Mouse (Mus musculus) hindbrain, postnatal 0 days (tissue): Measurements from ENCODE around the gene Klf1. TPM values are rescaled to one million over a fixed set of nuclear protein-coding genes. Genes with fewer than 3 reads are reported as not detected.

Source experiments
- ATAC-seq: fragments of 200-750 bp; cut with Nextera tagmentation; 2 replicates; pipeline ENCODE4 v1.8.0; 2017; ENCODE audit warnings: mild to moderate bottlenecking, moderate TSS enrichment, moderate library complexity
- DNase-seq: peaks from one replicate; pipeline ENCODE4 v3.0.0-alpha.2; 2015; ENCODE audit warnings: low spot score
- H3K27ac ChIP-seq: fragments of 300-500 bp; sonication (generic); 2 replicates; pipeline ENCODE4 v1.5.1; 2014; ENCODE audit warnings: mild to moderate bottlenecking
- H3K27me3 ChIP-seq: fragments of 300-500 bp; sonication (generic); 2 replicates; pipeline ENCODE4 v1.6.1; 2014; ENCODE audit warnings: low read length, mixed read lengths; ENCODE audit not compliant: insufficient read depth
- H3K36me3 ChIP-seq: fragments of 300-500 bp; sonication (generic); 2 replicates; pipeline ENCODE4 v1.6.1; 2014; ENCODE audit warnings: low read length, mixed read lengths; ENCODE audit not compliant: insufficient read depth
- H3K4me1 ChIP-seq: fragments of 300-500 bp; sonication (generic); 2 replicates; pipeline ENCODE4 v1.6.1; 2014; ENCODE audit warnings: antibody characterized with exemption, low read length, mixed read lengths; ENCODE audit not compliant: insufficient read depth
- H3K4me2 ChIP-seq: fragments of 300-500 bp; sonication (generic); 2 replicates; pipeline ENCODE4 v1.6.1; 2014; ENCODE audit warnings: low read depth, mild to moderate bottlenecking, low read length, moderate library complexity, mixed read lengths
- H3K4me3 ChIP-seq: fragments of 300-500 bp; sonication (generic); 2 replicates; pipeline ENCODE4 v1.5.1; 2014; ENCODE audit warnings: low read length
- H3K9ac ChIP-seq: fragments of 300-500 bp; sonication (generic); replicated peaks from 2 replicates; pipeline ENCODE4 v1.6.1; 2014; ENCODE audit warnings: mild to moderate bottlenecking, low read length, moderate library complexity, mixed read lengths
- H3K9me3 ChIP-seq: fragments of 300-500 bp; sonication (generic); 2 replicates; pipeline ENCODE4 v1.6.1; 2016; ENCODE audit warnings: low read length, mixed read lengths
- CTCF ChIP-seq: IDR thresholded peaks from 2 replicates; pipeline ENCODE4 v1.5.1; 2016; ENCODE audit warnings: antibody characterized with exemption, control low read depth, low read depth
- WGBS: fragments of 180-500 bp; shearing (Covaris S2); extraction: QIAGEN DNeasy Blood & Tissue Kit; methylation state at CpG from one replicate; pipeline ENCODE4 v1.1.7; 2014; 5-methylcytosine and 5-hydroxymethylcytosine counted together
- polyA plus RNA-seq: library from polyadenylated mRNA; unstranded; fragments of >200 nt; fragmentation: Nextera tagmentation; extraction: Ambion mirVana; gene quantifications from 2 replicates; pipeline ENCODE4 v1.2.1, GENCODE M21; 2015
- total RNA-seq: library from RNA; depleted of rRNA; stranded (reverse); fragments of >200 nt; gene quantifications from 2 replicates; pipeline ENCODE4 v1.2.3, GENCODE M21; 2014

The Klf1 gene
- total and polyA plus RNA-seq, 2 experiments from 2014 or later, result 0.34 to 1.2 TPM

- no peak for TF ChIP-seq CTCF
- Histone ChIP-seq H3K9ac (no peak overlapping the region), H3K4me3 (no peak overlapping the region), H3K4me1 (peaks cover 19% of the 10 kb centered on the region), H3K4me2 (no peak overlapping the region), H3K27ac (no peak overlapping the region), H3K9me3 (no peaks in the 10 kb centered on the region), H3K36me3 (peaks cover 23% of the 10 kb centered on the region; the same call in 1 of the 2 replicates), H3K27me3 (no peaks in the 10 kb centered on the region)
- ATAC-seq (no peak), DNase-seq (no peak)
- WGBS, result 91% methylated on average over 13 of the region's 13 CpGs
Measured at GRCm38 (mm10) chr8:84930582-84930981, 28.9 kb downstream of the Klf1 start.

GRCm38 (mm10) chr8:84933767-84934559 is 32.2 kb downstream of the Klf1 start:
- no peak for DNase-seq
- peaks cover 22% of the 10 kb centered on the region for H3K4me1 ChIP-seq
- H3K9ac ChIP-seq, result no peak overlapping the region
- H3K4me3 ChIP-seq, result peak overlapping the region; percentile 84
- H3K4me2 ChIP-seq, result peak overlapping the region; percentile 71
- no peak overlapping the region for H3K27ac ChIP-seq
- 83% methylated on average over 16 of the region's 16 CpGs for WGBS
- H3K9me3 ChIP-seq, result no peaks in the 10 kb centered on the region
- TF ChIP-seq CTCF, result no peak
- H3K36me3 ChIP-seq, result peaks cover 7% of the 10 kb centered on the region; the same call in 1 of the 2 replicates
- no peak for ATAC-seq
- H3K27me3 ChIP-seq, result no peaks in the 10 kb centered on the region

- no peak for TF ChIP-seq CTCF
- peaks cover 7% of the 10 kb centered on the region; the same call in 1 of the 2 replicates for H3K36me3 ChIP-seq
- no peaks in the 10 kb centered on the region for H3K9me3 ChIP-seq
- peak overlapping the region; percentile 95 for H3K9ac ChIP-seq
- no peaks in the 10 kb centered on the region for H3K27me3 ChIP-seq
- peak overlapping the region; percentile 95; the same call in 1 of the 2 replicates for H3K27ac ChIP-seq
- DNase-seq (peak; percentile 94), ATAC-seq (peak; percentile 68)
- WGBS, result 1% methylated on average over 15 of the region's 15 CpGs
- peaks cover 22% of the 10 kb centered on the region for H3K4me1 ChIP-seq
- peak overlapping the region; percentile 71 for H3K4me2 ChIP-seq
- peak overlapping the region; percentile 84 for H3K4me3 ChIP-seq
Measured at GRCm38 (mm10) chr8:84934860-84935259, 33.1 kb downstream of the Klf1 start.

GRCm38 (mm10) chr8:84935489-84935888 is 33.8 kb downstream of the Klf1 start:
- H3K36me3 ChIP-seq, result 0 out of 2 replicates have a peak, but pooled peaks cover under 1% of the 10 kb centered on the region
- no peaks in the 10 kb centered on the region for H3K9me3 ChIP-seq
- WGBS, result 4% methylated on average over 14 of the region's 14 CpGs
- peak overlapping the region; percentile 95 for H3K9ac ChIP-seq
- ATAC-seq (no peak; the same call in 1 of the 2 replicates), DNase-seq (peak; percentile 48)
- H3K4me1 ChIP-seq, result peaks cover 22% of the 10 kb centered on the region
- peak overlapping the region; percentile 95 for H3K27ac ChIP-seq
- no peak for TF ChIP-seq CTCF
- H3K4me3 ChIP-seq, result peak overlapping the region; percentile 84
- H3K4me2 ChIP-seq, result peak overlapping the region; percentile 71
- H3K27me3 ChIP-seq, result no peaks in the 10 kb centered on the region

GRCm38 (mm10) chr8:84936041-84936961 is 34.6 kb downstream of the Klf1 start:
- no peaks in the 10 kb centered on the region for H3K9me3 ChIP-seq
- DNase-seq (peak; percentile 61), ATAC-seq (peak; percentile 54)
- WGBS, result 11% methylated on average over 22 of the region's 23 CpGs
- H3K4me1 ChIP-seq, result peaks cover 22% of the 10 kb centered on the region
- H3K27ac ChIP-seq, result peak overlapping the region; percentile 95
- no peaks in the 10 kb centered on the region for H3K27me3 ChIP-seq
- peak overlapping the region; percentile 95 for H3K9ac ChIP-seq
- TF ChIP-seq CTCF, result no peak
- no peaks in the 10 kb centered on the region for H3K36me3 ChIP-seq
- peak overlapping the region; percentile 71 for H3K4me2 ChIP-seq
- H3K4me3 ChIP-seq, result peak overlapping the region; percentile 84

GRCm38 (mm10) chr8:84936962-84937546 is 35.3 kb downstream of the Klf1 start, which contains the start of gene Mast1:
Gene Mast1, minus strand, starts transcription at chr8:84937359.
- H3K9me3 ChIP-seq, result no peaks in the 10 kb centered on the region
- peak; percentile 43 for TF ChIP-seq CTCF
- H3K36me3 ChIP-seq, result no peaks in the 10 kb centered on the region
- peaks cover 22% of the 10 kb centered on the region for H3K4me1 ChIP-seq
- H3K9ac ChIP-seq, result peak within 1 kb of the TSS; percentile 95
- peak within 1 kb of the TSS; percentile 95 for H3K27ac ChIP-seq
- 0% methylated on average over 38 of the region's 50 CpGs for WGBS
- no peaks in the 10 kb centered on the region for H3K27me3 ChIP-seq
- ATAC-seq (peak; percentile 82), DNase-seq (peak; percentile 90)
- peak within 1 kb of the TSS; percentile 71 for H3K4me2 ChIP-seq
- H3K4me3 ChIP-seq, result peak within 1 kb of the TSS; percentile 84
